ENCODE assay signal across 8 mouse cellular contexts in genomic region chr17:34024861-34025755, GRCm38 (mm10). TPM values are rescaled to one million over a fixed set of nuclear protein-coding genes. Genes with fewer than 3 reads are reported as not detected.
DNase-seq lines count a peak whose midpoint lies in the region; ATAC-seq and TF ChIP-seq lines count a peak whose summit lies in the region.

No protein-coding gene starts in this region.

- peak overlapping the region; percentile 98 for H3K4me2 ChIP-seq in hindbrain, postnatal 0 days (ENCODE audit: low read depth, low read length)
- peak overlapping the region; percentile 92 for H3K4me2 ChIP-seq in midbrain, embryonic 14.5 days (ENCODE audit: low read length)

- H3K9me3 ChIP-seq in E14TG2a.4 (ENCODE audit: low read length) = peaks cover 17% of the 10 kb centered on the region
- no peaks in the 10 kb centered on the region for H3K9me3 ChIP-seq in hindbrain, postnatal 0 days (ENCODE audit: low read length)
- H3K9me3 ChIP-seq in midbrain, embryonic 14.5 days (ENCODE audit: control insufficient read depth, low read length) = no peaks in the 10 kb centered on the region

- ATAC-seq in hindbrain, postnatal 0 days = peak; percentile 13
- peak; percentile 15 for ATAC-seq in midbrain, embryonic 14.5 days (ENCODE audit: low FRiP score, low TSS enrichment)

- H3K9ac ChIP-seq in hindbrain, postnatal 0 days (replicated peaks; ENCODE audit: low read length) = peak overlapping the region; percentile 92
- peak overlapping the region; percentile 93 for H3K9ac ChIP-seq in midbrain, embryonic 14.5 days (replicated peaks; ENCODE audit: low read length)

- intact Hi-C loops in gastrocnemius, postnatal 14 days (cut with DNase I; ENCODE audit: low total_unique reads) = no loop called here
- intact Hi-C loops in left cerebral cortex, postnatal 36 days (cut with DNase I) = no loop called here

- H3K4me3 ChIP-seq in E14TG2a.4 (replicated peaks; ENCODE audit: low read length) = peak overlapping the region; percentile 95
- peak overlapping the region; percentile 87 for H3K4me3 ChIP-seq in hindbrain, postnatal 0 days (ENCODE audit: low read length)
- peak overlapping the region; percentile 88 for H3K4me3 ChIP-seq in midbrain, embryonic 14.5 days (replicated peaks; ENCODE audit: low read depth, low read length)

- H3K36me3 ChIP-seq in E14TG2a.4 (ENCODE audit: insufficient read depth, low read length) = peaks cover 44% of the 10 kb centered on the region
- peaks cover 16% of the 10 kb centered on the region for H3K36me3 ChIP-seq in hindbrain, postnatal 0 days (ENCODE audit: insufficient read depth, low read length)
- H3K36me3 ChIP-seq in midbrain, embryonic 14.5 days (ENCODE audit: control insufficient read depth, insufficient read depth, low read length) = peaks cover 45% of the 10 kb centered on the region

- DNase-seq in gastrocnemius, postnatal 25 days = peak; percentile 9
- no peak for DNase-seq in gastrocnemius, postnatal 14 days
- peak; percentile 78 for DNase-seq in embryo, embryonic 11 days
- peak; percentile 53 for DNase-seq in hindbrain, postnatal 0 days (ENCODE audit: low spot score)
- DNase-seq in midbrain, embryonic 14.5 days = peak; percentile 74
- DNase-seq in left cerebral cortex, postnatal 36 days (ENCODE audit: low spot score in 2 of 2) = no peak
- DNase-seq in spleen, postnatal 36 days (ENCODE audit: low spot score in 2 of 2) = no peak

- H3K27me3 ChIP-seq in E14TG2a.4 (ENCODE audit: insufficient read depth, low read length) = peaks cover 17% of the 10 kb centered on the region
- no peaks in the 10 kb centered on the region for H3K27me3 ChIP-seq in hindbrain, postnatal 0 days (ENCODE audit: insufficient read depth, low read length)
- H3K27me3 ChIP-seq in midbrain, embryonic 14.5 days (ENCODE audit: control insufficient read depth, insufficient read depth, low read length) = no peaks in the 10 kb centered on the region

- H3K4me1 ChIP-seq in E14TG2a.4 (replicated peaks; ENCODE audit: low read depth, low read length) = peaks cover 74% of the 10 kb centered on the region
- peaks cover 30% of the 10 kb centered on the region for H3K4me1 ChIP-seq in hindbrain, postnatal 0 days (ENCODE audit: insufficient read depth, low read length)
- peaks cover 47% of the 10 kb centered on the region for H3K4me1 ChIP-seq in midbrain, embryonic 14.5 days (ENCODE audit: control insufficient read depth, insufficient read depth, low read length)

- 1% methylated on average over 49 of the region's 57 CpGs for WGBS in hindbrain, postnatal 0 days
- WGBS in midbrain, embryonic 14.5 days = under 1% methylated on average over 57 of the region's 57 CpGs

- H3K27ac ChIP-seq in hindbrain, postnatal 0 days = peak overlapping the region; percentile 97
- peak overlapping the region; percentile 99 for H3K27ac ChIP-seq in midbrain, embryonic 14.5 days (replicated peaks; ENCODE audit: low read depth, low read length)

- TF ChIP-seq CTCF in E14TG2a.4 (conservative IDR thresholded peaks at IDR 0.05; ENCODE audit: low read length) = no peak
- no peak for TF ChIP-seq CTCF in hindbrain, postnatal 0 days (IDR thresholded peaks at IDR 0.05; ENCODE audit: low read depth)

RNA-seq across cellular contexts. Expression of gene Ring1, which starts 0.6 kb away (rescaled TPM):
- 10 to 100 TPM; 10.1 to 12.3 TPM for total RNA-seq in gastrocnemius, postnatal 25 days (2021)
- 10 to 100 TPM; 11.3 to 13.1 TPM for total RNA-seq in gastrocnemius, postnatal 14 days (2021)
- total RNA-seq in hindbrain, postnatal 0 days (2014; rRNA removed) = 19.1 and 22.1 TPM in 2 replicates
- 19.2 and 20.0 TPM in 2 replicates for polyA plus RNA-seq in hindbrain, postnatal 0 days (2015; fragmentation: Nextera tagmentation; extraction: Ambion mirVana)
- 9.1 and 18.5 TPM in 2 replicates for polyA plus RNA-seq in midbrain, embryonic 14.5 days (2014; fragmentation: Nextera tagmentation; extraction: Ambion mirVana)
- 10 to 100 TPM; 33.5 to 35.9 TPM for total RNA-seq in left cerebral cortex, postnatal 36 days (2021)

RNA-seq across cellular contexts. Expression of gene H2-Ke6, which starts 2.8 kb away (rescaled TPM):
- total RNA-seq in gastrocnemius, postnatal 25 days (2021) = 10 to 100 TPM; 52.7 to 59.9 TPM
- 10 to 100 TPM; 50.1 to 51.3 TPM for total RNA-seq in gastrocnemius, postnatal 14 days (2021)
- total RNA-seq in hindbrain, postnatal 0 days (2014; rRNA removed) = 78.3 and 87.4 TPM in 2 replicates
- 74.9 and 78.9 TPM in 2 replicates for polyA plus RNA-seq in hindbrain, postnatal 0 days (2015; fragmentation: Nextera tagmentation; extraction: Ambion mirVana)
- polyA plus RNA-seq in midbrain, embryonic 14.5 days (2014; fragmentation: Nextera tagmentation; extraction: Ambion mirVana) = 56.1 and 75.0 TPM in 2 replicates
- 10 to 100 TPM; 35.7 to 36.6 TPM for total RNA-seq in left cerebral cortex, postnatal 36 days (2021)

RNA-seq across cellular contexts. Expression of gene Slc39a7, which starts 6.4 kb away (rescaled TPM):
- 10 to 100 TPM; 41.5 to 45.7 TPM for total RNA-seq in gastrocnemius, postnatal 25 days (2021)
- 10 to 100 TPM; 44.9 to 60.1 TPM for total RNA-seq in gastrocnemius, postnatal 14 days (2021)
- 188 and 250 TPM in 2 replicates for total RNA-seq in hindbrain, postnatal 0 days (2014; rRNA removed)
- 148 and 150 TPM in 2 replicates for polyA plus RNA-seq in hindbrain, postnatal 0 days (2015; fragmentation: Nextera tagmentation; extraction: Ambion mirVana)
- 95.7 and 97.0 TPM in 2 replicates for polyA plus RNA-seq in midbrain, embryonic 14.5 days (2014; fragmentation: Nextera tagmentation; extraction: Ambion mirVana)
- 100 to 1,000 TPM; 101 to 105 TPM for total RNA-seq in left cerebral cortex, postnatal 36 days (2021)

RNA-seq across cellular contexts. Expression of gene Rxrb, which starts 6.5 kb away (rescaled TPM):
- total RNA-seq in gastrocnemius, postnatal 25 days (2021) = 10 to 100 TPM; 34.9 to 36.3 TPM
- total RNA-seq in gastrocnemius, postnatal 14 days (2021) = 10 to 100 TPM; 35.2 to 35.8 TPM
- 51.5 and 64.8 TPM in 2 replicates for total RNA-seq in hindbrain, postnatal 0 days (2014; rRNA removed)
- polyA plus RNA-seq in hindbrain, postnatal 0 days (2015; fragmentation: Nextera tagmentation; extraction: Ambion mirVana) = 48.7 and 49.2 TPM in 2 replicates
- polyA plus RNA-seq in midbrain, embryonic 14.5 days (2014; fragmentation: Nextera tagmentation; extraction: Ambion mirVana) = 33.3 and 33.4 TPM in 2 replicates
- total RNA-seq in left cerebral cortex, postnatal 36 days (2021) = 10 to 100 TPM; 81.9 to 87.8 TPM

RNA-seq across cellular contexts. Expression of gene Col11a2, which starts 14.1 kb away (rescaled TPM):
- 10 to 100 TPM in 1 of 2 experiments, 1 to 10 TPM in 1; 6.5 to 16.7 TPM for total RNA-seq in gastrocnemius, postnatal 25 days (2021)
- total RNA-seq in gastrocnemius, postnatal 14 days (2021) = 10 to 100 TPM; 51.1 to 56.0 TPM
- 12.1 and 16.7 TPM in 2 replicates for total RNA-seq in hindbrain, postnatal 0 days (2014; rRNA removed)
- polyA plus RNA-seq in hindbrain, postnatal 0 days (2015; fragmentation: Nextera tagmentation; extraction: Ambion mirVana) = 5.4 TPM in 2 replicates
- polyA plus RNA-seq in midbrain, embryonic 14.5 days (2014; fragmentation: Nextera tagmentation; extraction: Ambion mirVana) = 2.4 and 2.9 TPM in 2 replicates
- total RNA-seq in left cerebral cortex, postnatal 36 days (2021) = 10 to 100 TPM; 15.1 to 16.3 TPM

Comparison
In these comparisons a context has a peak if more than half of its experiments do, and no peak if none do; other contexts are left out.
1. DNase-seq: peak in gastrocnemius, postnatal 25 days (single experiment), embryo, embryonic 11 days (single experiment), hindbrain, postnatal 0 days (single experiment) and midbrain, embryonic 14.5 days (single experiment); none in gastrocnemius, postnatal 14 days (single experiment), left cerebral cortex, postnatal 36 days (0 of 2) and spleen, postnatal 36 days (0 of 2).
2. Peak in every context shown above with its lines, with median percentiles within 50 percentile points of each other: H3K4me3 ChIP-seq.